Mouse (Mus musculus): ENCODE results near the gene Mfsd2a.

DNA sequence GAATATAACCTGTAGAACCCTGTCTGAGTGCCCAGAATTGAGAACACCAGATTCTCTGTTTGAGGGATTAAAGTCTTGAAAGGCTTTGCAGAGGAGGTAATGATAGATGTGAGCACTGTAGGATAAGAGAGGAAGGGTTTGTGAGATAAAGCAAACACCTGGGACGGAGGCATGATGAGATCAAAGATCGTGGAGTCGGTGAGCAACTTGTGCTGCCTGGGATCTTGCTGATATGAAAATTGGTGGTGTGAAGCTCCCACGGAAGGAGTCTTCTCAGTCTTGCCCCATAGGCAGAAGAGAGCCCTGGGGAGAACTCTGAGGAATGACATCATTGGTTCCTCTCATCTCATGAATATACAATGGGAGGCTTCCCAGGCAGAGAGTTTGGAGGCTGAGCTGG is 7.1 kb upstream of the Mfsd2a start:
- TF ChIP-seq CTCF (IDR thresholded peaks at IDR 0.05; ENCODE audit: low read depth) (no peak), EP300 (optimal IDR thresholded peaks at IDR 0.05) (no peak)
